Mouse (Mus musculus): ENCODE results near the gene Ckap5.

The Ckap5 gene

DNA sequence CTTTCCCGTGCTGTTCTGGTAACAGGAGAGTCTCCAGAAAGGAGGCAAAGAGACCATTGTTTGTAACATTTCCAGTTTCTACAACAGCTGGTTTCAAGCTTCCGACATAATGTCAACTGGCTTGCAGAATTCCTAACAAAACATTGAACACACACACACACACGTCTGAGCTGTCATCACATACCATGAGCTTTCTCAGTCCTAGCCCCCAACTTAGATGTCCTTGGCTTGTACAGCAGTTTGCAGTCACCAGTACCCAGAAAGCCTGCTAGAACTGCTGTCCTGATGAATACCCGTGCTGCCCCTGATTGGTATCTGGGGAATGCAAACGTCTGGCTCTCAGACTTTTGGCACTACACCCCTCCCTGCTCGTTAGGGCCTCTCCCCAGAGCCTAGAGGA, 129.3 kb downstream of the Ckap5 start:
- no peak for DNase-seq

DNA sequence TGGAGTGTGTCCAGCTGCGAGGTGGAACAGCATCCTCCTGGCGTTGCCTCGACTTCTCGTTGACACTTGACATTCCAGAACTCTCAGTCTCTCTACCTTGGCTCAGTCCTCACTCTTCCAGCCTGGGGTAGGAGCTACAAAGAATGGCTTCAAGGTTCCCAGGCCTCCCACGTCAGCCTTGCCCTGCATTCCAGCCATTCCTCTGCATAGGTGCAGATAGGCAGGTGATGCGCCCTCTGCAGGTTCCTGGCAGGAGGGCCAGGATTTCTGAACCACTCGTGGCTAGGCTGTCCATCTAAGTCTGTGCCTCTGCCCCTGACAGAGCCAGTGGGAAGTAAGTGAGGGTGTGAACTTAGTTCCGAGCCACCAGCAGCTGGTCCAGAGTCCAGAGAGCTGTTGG, 130.2 kb downstream of the Ckap5 start:
- no peak for DNase-seq

DNA sequence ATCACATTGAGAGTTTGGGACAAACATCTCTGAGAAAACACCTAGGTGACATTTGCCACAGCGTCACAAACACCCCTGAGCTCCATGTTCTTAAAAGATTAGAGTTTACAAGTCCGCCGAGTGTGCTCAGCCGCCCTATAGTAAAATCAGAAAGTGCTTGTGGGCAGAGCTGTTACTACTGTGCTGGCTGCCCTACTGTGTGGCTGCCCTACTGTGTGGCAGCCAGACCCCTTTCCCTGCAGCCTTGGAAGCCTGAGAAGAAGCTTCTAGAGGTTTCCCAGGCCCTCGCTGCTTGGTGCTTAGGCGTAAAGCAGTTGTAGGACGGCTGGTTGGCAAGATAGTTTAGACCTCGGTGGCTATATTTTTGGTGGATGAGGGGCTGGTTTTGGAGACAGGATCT, 133.1 kb downstream of the Ckap5 start:
- no peak for DNase-seq

DNA sequence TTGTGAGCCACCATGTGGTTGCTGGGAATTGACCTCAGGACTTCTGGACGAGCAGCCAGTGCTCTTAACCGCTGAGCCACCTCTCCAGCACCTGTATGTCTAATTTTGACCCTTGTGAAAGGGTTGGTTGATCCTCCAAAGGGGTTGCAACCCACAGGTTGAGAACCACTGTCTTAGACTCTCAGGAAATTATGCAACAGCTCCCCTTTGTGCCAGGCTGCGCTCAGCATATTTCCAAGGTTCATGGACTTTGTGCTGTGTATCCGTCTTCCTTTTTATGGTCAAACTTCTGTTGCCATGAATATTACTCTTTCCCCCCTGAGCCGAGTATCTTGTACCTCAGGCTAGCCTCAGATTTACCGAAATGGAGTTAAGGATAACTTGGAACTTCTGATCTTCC, 134.4 kb downstream of the Ckap5 start:
- no peak for DNase-seq

DNA sequence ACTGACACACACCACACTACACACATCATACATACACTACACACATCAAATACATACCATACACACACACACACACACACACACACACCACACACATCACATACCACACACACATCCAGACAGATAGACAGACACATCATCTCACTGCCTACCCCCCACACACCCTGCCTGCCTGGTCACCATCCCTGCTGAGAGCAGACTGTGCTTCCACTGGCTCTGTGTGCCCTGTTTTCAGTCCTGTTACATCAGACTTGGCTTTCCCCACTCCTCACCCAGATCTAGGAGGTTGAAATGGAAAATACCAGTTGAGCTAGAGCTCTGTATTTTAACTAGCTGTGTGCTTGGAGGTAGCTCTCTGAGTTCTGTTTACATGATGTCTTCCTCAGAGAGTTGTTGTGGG, 138.2 kb downstream of the Ckap5 start:
- DNase-seq: no peak

DNA sequence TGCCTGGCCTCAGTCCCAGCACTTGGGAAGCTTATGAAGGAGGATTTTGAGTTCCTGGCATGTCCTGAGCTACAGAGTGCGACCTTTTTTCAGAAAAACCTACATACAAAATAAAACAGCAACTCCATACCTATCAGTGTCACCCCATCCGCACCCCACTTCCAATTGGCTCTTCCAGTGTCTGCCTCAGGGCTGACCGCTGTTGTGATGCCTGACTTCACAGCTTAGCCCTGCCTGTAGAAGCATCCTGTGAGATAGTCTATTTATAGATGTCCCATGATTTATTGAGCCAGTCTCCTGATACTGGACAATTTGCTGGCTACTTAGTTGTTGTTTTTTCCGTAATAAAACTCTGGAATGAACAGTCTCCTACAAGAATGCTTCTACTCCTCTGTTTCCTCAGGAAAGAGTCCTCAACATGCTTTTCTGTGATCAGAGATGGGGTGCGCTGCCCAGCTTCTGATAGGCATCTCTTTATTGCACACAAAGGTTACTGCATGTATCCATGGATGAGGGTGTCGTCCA, 139.9 kb downstream of the Ckap5 start:
- DNase-seq: no peak

DNA sequence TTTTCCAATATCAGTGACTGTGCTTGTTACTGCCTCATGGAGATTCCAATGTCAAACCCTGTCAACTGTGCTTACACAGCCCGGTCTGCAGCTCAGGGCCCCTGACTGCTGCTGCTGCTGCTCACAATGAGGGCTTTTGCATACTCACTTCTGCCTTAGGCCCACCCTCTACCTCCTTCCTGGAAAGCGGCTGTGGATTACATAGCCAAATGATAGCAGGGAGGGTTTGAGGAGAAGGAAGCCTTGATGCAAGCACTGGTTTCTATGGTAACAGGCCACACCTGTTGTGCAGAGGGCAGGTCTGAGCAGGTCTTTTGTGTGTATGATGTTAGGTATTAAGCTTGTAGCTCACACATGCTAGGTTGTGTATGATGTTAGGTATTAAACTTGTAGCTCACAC, 141.2 kb downstream of the Ckap5 start:
- no peak for DNase-seq

DNA sequence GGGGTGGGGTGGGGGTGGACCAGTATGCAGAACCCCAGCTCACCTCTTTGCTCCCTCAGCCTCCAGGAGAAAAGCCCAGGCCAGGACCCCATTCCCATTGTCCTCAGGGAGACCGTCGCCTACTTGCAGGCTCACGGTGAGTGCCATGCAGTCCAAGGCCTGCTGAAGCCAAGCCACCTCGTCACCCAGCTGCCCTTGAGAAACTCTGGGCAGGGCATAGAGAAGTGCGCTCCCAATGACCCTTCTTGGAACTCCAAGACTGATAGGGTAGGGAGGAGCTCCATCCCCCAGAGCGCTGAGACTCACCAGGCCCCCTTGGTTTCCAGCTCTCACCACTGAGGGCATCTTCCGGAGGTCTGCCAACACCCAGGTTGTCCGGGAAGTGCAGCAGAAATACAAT, 142.8 kb downstream of the Ckap5 start:
- DNase-seq: no peak

DNA sequence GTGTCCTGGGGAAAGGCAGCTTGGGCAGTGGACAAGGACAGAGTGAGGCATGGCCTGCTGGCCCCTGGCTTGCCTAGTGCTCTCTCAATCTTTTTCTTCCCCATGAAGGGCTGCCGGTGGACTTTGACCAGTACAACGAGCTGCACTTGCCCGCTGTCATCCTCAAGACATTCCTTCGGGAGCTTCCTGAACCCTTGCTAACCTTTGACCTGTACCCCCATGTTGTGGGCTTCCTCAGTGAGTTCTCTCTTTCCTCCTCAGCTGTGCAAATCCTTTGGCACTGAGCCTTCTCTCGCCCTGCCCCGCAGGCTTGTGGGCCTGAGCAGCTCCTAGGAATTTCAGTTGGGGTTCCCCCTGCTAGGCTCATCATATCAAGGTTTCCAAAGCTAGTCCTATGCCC, 143.5 kb downstream of the Ckap5 start:
- no peak for DNase-seq
